Mouse (Mus musculus) fat pad, adult 2 months (tissue): ENCODE measurements around the gene Lhx5.

ENCODE experiments used
- DNase-seq: peaks from one replicate; pipeline ENCODE4 v3.0.0-alpha.2; 2011; ENCODE audit warnings: low read depth, low spot score; ENCODE audit errors: extremely low read depth

Gene Lhx5

GRCm38 (mm10) chr5:120431649-120432485, at the start of gene Lhx5:
TSS of gene Lhx5 (plus strand) at chr5:120431699.
- no peak for DNase-seq

GRCm38 (mm10) chr5:120386361-120386760, 45.1 kb upstream of the Lhx5 start:
- no peak for DNase-seq

GRCm38 (mm10) chr5:120388765-120389164, 42.7 kb upstream of the Lhx5 start:
- no peak for DNase-seq

- DNase-seq: no peak
Measured at GRCm38 (mm10) chr5:120389973-120390372, 41.5 kb upstream of the Lhx5 start.

- no peak for DNase-seq
Measured at GRCm38 (mm10) chr5:120393871-120394667, 37.4 kb upstream of the Lhx5 start.

- no peak for DNase-seq
Measured at GRCm38 (mm10) chr5:120397988-120398387, 33.5 kb upstream of the Lhx5 start.

GRCm38 (mm10) chr5:120404831-120405591, 26.5 kb upstream of the Lhx5 start:
- DNase-seq: no peak

- DNase-seq: no peak
Measured at GRCm38 (mm10) chr5:120408933-120409332, 22.6 kb upstream of the Lhx5 start.

GRCm38 (mm10) chr5:120409385-120410378, 21.8 kb upstream of the Lhx5 start:
- no peak for DNase-seq

- DNase-seq: no peak
Measured at GRCm38 (mm10) chr5:120413436-120413835, 18.1 kb upstream of the Lhx5 start.

GRCm38 (mm10) chr5:120420106-120420505, 11.4 kb upstream of the Lhx5 start:
- no peak for DNase-seq

- no peak for DNase-seq
Measured at GRCm38 (mm10) chr5:120424039-120424438, 7.5 kb upstream of the Lhx5 start.

- no peak for DNase-seq
Measured at GRCm38 (mm10) chr5:120424657-120425056, 6.8 kb upstream of the Lhx5 start.

GRCm38 (mm10) chr5:120425711-120426110, 5.8 kb upstream of the Lhx5 start:
- DNase-seq: no peak

GRCm38 (mm10) chr5:120426572-120426971, 4.9 kb upstream of the Lhx5 start:
- no peak for DNase-seq

- DNase-seq: no peak
Measured at GRCm38 (mm10) chr5:120427451-120427938, 4.0 kb upstream of the Lhx5 start.

GRCm38 (mm10) chr5:120428189-120428838, 3.2 kb upstream of the Lhx5 start:
- DNase-seq: no peak

- no peak for DNase-seq
Measured at GRCm38 (mm10) chr5:120428990-120429389, 2.5 kb upstream of the Lhx5 start.

- DNase-seq: no peak
Measured at GRCm38 (mm10) chr5:120429692-120430091, 1.8 kb upstream of the Lhx5 start.
